Mouse (Mus musculus): ENCODE measurements at regions not wholly inside any gene's neighbourhood (a gene's known extent, or its start where the extent isn't known, plus 50 kb on each side); places are given as distances from the start of the nearest gene placed in this dataset.

- no peak for ATAC-seq (ENCODE audit: low FRiP score, low read depth)
- 60% methylated on average over 4 of the region's 4 CpGs for WGBS
- Histone ChIP-seq H3K36me3 (no peaks in the 10 kb centered on the region), H3K4me3 (no peak overlapping the region), H3K9me3 (no peaks in the 10 kb centered on the region), H3K9ac (no peak overlapping the region), H3K4me2 (no peak overlapping the region), H3K27me3 (no peaks in the 10 kb centered on the region), H3K27ac (replicated peaks) (no peak overlapping the region), H3K4me1 (replicated peaks) (no peaks in the 10 kb centered on the region)
Observed at GRCm38 (mm10) chr3:80293485-80293884, 409.2 kb downstream of the Fam198b start.

- no peaks in the 10 kb centered on the region for H3K27me3 ChIP-seq
- no peak for ATAC-seq (ENCODE audit: low FRiP score, low read depth)
- H3K27ac ChIP-seq (replicated peaks), result no peak overlapping the region
- no peak overlapping the region for H3K4me3 ChIP-seq
- H3K4me2 ChIP-seq, result no peak overlapping the region
- H3K9me3 ChIP-seq, result no peaks in the 10 kb centered on the region
- no peaks in the 10 kb centered on the region for H3K4me1 ChIP-seq (replicated peaks)
- no peaks in the 10 kb centered on the region for H3K36me3 ChIP-seq
- H3K9ac ChIP-seq, result no peak overlapping the region
- 67% methylated on average over 4 of the region's 4 CpGs for WGBS
Observed at GRCm38 (mm10) chr3:80307632-80308031, 423.3 kb downstream of the Fam198b start.

GRCm38 (mm10) chr3:80309931-80310330, 425.6 kb downstream of the Fam198b start:
- Histone ChIP-seq H3K27ac (replicated peaks) (no peak overlapping the region), H3K9ac (no peak overlapping the region), H3K36me3 (no peaks in the 10 kb centered on the region), H3K4me2 (no peak overlapping the region), H3K27me3 (no peaks in the 10 kb centered on the region), H3K4me3 (no peak overlapping the region), H3K4me1 (replicated peaks) (no peaks in the 10 kb centered on the region), H3K9me3 (no peaks in the 10 kb centered on the region)
- 71% methylated on average over 4 of the region's 4 CpGs for WGBS
- no peak for ATAC-seq (ENCODE audit: low FRiP score, low read depth)

GRCm38 (mm10) chr3:80311689-80312088, 427.4 kb downstream of the Fam198b start:
- Histone ChIP-seq H3K36me3 (no peaks in the 10 kb centered on the region), H3K27me3 (no peaks in the 10 kb centered on the region), H3K9me3 (no peaks in the 10 kb centered on the region), H3K4me2 (no peak overlapping the region), H3K4me1 (replicated peaks) (no peaks in the 10 kb centered on the region), H3K9ac (no peak overlapping the region), H3K4me3 (no peak overlapping the region), H3K27ac (replicated peaks) (no peak overlapping the region)
- whole genome bisulfite sequencing, result 92% methylated on average over 2 of the region's 2 CpGs
- ATAC-seq (ENCODE audit: low FRiP score, low read depth), result no peak

GRCm38 (mm10) chr3:80322291-80322690, 438.0 kb downstream of the Fam198b start:
- Histone ChIP-seq H3K4me1 (replicated peaks) (no peaks in the 10 kb centered on the region), H3K36me3 (no peaks in the 10 kb centered on the region), H3K27ac (replicated peaks) (no peak overlapping the region), H3K9ac (no peak overlapping the region), H3K27me3 (no peaks in the 10 kb centered on the region), H3K4me3 (no peak overlapping the region), H3K4me2 (no peak overlapping the region), H3K9me3 (no peaks in the 10 kb centered on the region)
- 29% methylated on average over 3 of the region's 3 CpGs for WGBS
- ATAC-seq (ENCODE audit: low FRiP score, low read depth), result no peak

GRCm38 (mm10) chr3:80324726-80325125, 440.4 kb downstream of the Fam198b start:
- Histone ChIP-seq H3K9me3 (no peaks in the 10 kb centered on the region), H3K4me1 (replicated peaks) (no peaks in the 10 kb centered on the region), H3K4me3 (no peak overlapping the region), H3K27me3 (no peaks in the 10 kb centered on the region), H3K36me3 (no peaks in the 10 kb centered on the region), H3K9ac (no peak overlapping the region), H3K27ac (replicated peaks) (no peak overlapping the region), H3K4me2 (no peak overlapping the region)
- no peak for ATAC-seq (ENCODE audit: low FRiP score, low read depth)
- WGBS, result 88% methylated on average over 2 of the region's 2 CpGs

GRCm38 (mm10) chr3:80331776-80332175, 447.4 kb downstream of the Fam198b start:
- no peak overlapping the region; the same call in 1 of the 2 replicates for H3K27ac ChIP-seq (replicated peaks)
- H3K9me3 ChIP-seq, result no peaks in the 10 kb centered on the region
- H3K4me3 ChIP-seq, result no peak overlapping the region
- no peak overlapping the region for H3K4me2 ChIP-seq
- ATAC-seq (ENCODE audit: low FRiP score, low read depth), result no peak
- H3K27me3 ChIP-seq, result no peaks in the 10 kb centered on the region
- WGBS, result 64% methylated on average over 3 of the region's 3 CpGs
- H3K36me3 ChIP-seq, result no peaks in the 10 kb centered on the region
- peaks cover 9% of the 10 kb centered on the region; the same call in 1 of the 2 replicates for H3K4me1 ChIP-seq (replicated peaks)
- H3K9ac ChIP-seq, result no peak overlapping the region

- peak; percentile 55 for ATAC-seq (ENCODE audit: low FRiP score, low read depth)
- Histone ChIP-seq H3K9ac (no peak overlapping the region), H3K9me3 (no peaks in the 10 kb centered on the region), H3K27me3 (no peaks in the 10 kb centered on the region), H3K4me1 (replicated peaks) (peaks cover 9% of the 10 kb centered on the region; the same call in 1 of the 2 replicates), H3K36me3 (no peaks in the 10 kb centered on the region), H3K27ac (replicated peaks) (peak overlapping the region; percentile 35; the same call in 1 of the 2 replicates), H3K4me3 (no peak overlapping the region), H3K4me2 (no peak overlapping the region)
- 17% methylated on average over 4 of the region's 4 CpGs for WGBS
Observed at GRCm38 (mm10) chr3:80334446-80334893, 450.1 kb downstream of the Fam198b start.

GRCm38 (mm10) chr3:80336123-80336674, 451.9 kb downstream of the Fam198b start:
- H3K27me3 ChIP-seq, result no peaks in the 10 kb centered on the region
- H3K9ac ChIP-seq, result no peak overlapping the region
- peaks cover 9% of the 10 kb centered on the region; the same call in 1 of the 2 replicates for H3K4me1 ChIP-seq (replicated peaks)
- ATAC-seq (ENCODE audit: low FRiP score, low read depth), result peak; percentile 59; the same call in 1 of the 2 replicates
- WGBS, result 89% methylated on average over 8 of the region's 8 CpGs
- H3K9me3 ChIP-seq, result no peaks in the 10 kb centered on the region
- no peaks in the 10 kb centered on the region for H3K36me3 ChIP-seq
- H3K4me2 ChIP-seq, result no peak overlapping the region
- no peak overlapping the region for H3K27ac ChIP-seq (replicated peaks)
- no peak overlapping the region for H3K4me3 ChIP-seq

- no peaks in the 10 kb centered on the region for H3K4me1 ChIP-seq (replicated peaks)
- H3K27ac ChIP-seq (replicated peaks), result no peak overlapping the region
- peak; percentile 48; the same call in 1 of the 2 replicates for ATAC-seq (ENCODE audit: low FRiP score, low read depth)
- no peak overlapping the region for H3K4me2 ChIP-seq
- no peaks in the 10 kb centered on the region for H3K9me3 ChIP-seq
- no peak overlapping the region for H3K9ac ChIP-seq
- no peak overlapping the region for H3K4me3 ChIP-seq
- H3K36me3 ChIP-seq, result no peaks in the 10 kb centered on the region
- H3K27me3 ChIP-seq, result no peaks in the 10 kb centered on the region
Observed at GRCm38 (mm10) chr3:80367972-80368371, 434.7 kb downstream of the Gria2 start.

- Histone ChIP-seq H3K9me3 (no peaks in the 10 kb centered on the region), H3K27me3 (no peaks in the 10 kb centered on the region), H3K4me2 (no peak overlapping the region), H3K4me3 (no peak overlapping the region), H3K9ac (no peak overlapping the region), H3K4me1 (replicated peaks) (no peaks in the 10 kb centered on the region), H3K27ac (replicated peaks) (no peak overlapping the region), H3K36me3 (no peaks in the 10 kb centered on the region)
- 77% methylated on average over 4 of the region's 4 CpGs for WGBS
- ATAC-seq (ENCODE audit: low FRiP score, low read depth), result no peak
Observed at GRCm38 (mm10) chr3:80369214-80369941, 433.3 kb downstream of the Gria2 start.

- no peak for ATAC-seq (ENCODE audit: low FRiP score, low read depth)
- H3K9ac ChIP-seq, result no peak overlapping the region
- no peaks in the 10 kb centered on the region for H3K36me3 ChIP-seq
- no peaks in the 10 kb centered on the region for H3K9me3 ChIP-seq
- no peak overlapping the region for H3K4me2 ChIP-seq
- no peaks in the 10 kb centered on the region for H3K4me1 ChIP-seq (replicated peaks)
- no peak overlapping the region for H3K27ac ChIP-seq (replicated peaks)
- H3K4me3 ChIP-seq, result no peak overlapping the region
- H3K27me3 ChIP-seq, result no peaks in the 10 kb centered on the region
- WGBS, result 72% methylated on average over 3 of the region's 3 CpGs
Observed at GRCm38 (mm10) chr3:80372436-80372835, 430.2 kb downstream of the Gria2 start.

Measured in hindbrain, embryonic 15.5 days (tissue).